Mouse (Mus musculus) lung, adult 2 months (tissue): ENCODE measurements around the gene Angptl4. TPM values are rescaled to one million over a fixed set of nuclear protein-coding genes. Genes with fewer than 3 reads are reported as not detected.
"Not testable (repeated sequence)": the region's sequence is repeated elsewhere in the genome, so short reads cannot be mapped to it uniquely, and the experiment has no call there.

Experiments used
- DNase-seq: peaks from one replicate; pipeline ENCODE4 v3.0.0; 2022
- H3K4me1 ChIP-seq: fragments of 200-500 bp; 2 replicates; pipeline ENCODE4 v1.6.1; 2011; ENCODE audit warnings: low read length; ENCODE audit not compliant: control insufficient read depth, insufficient read depth
- H3K4me3 ChIP-seq: fragments of 200-500 bp; replicated peaks from 2 replicates; pipeline ENCODE3; 2011; ENCODE audit warnings: low read depth, mild to moderate bottlenecking, control low read depth, low read length; ENCODE audit errors: extremely low read depth
- CTCF ChIP-seq: fragments of 200-500 bp; IDR thresholded peaks from 2 replicates; pipeline ENCODE4 v1.5.1; 2011; ENCODE audit warnings: mild to moderate bottlenecking, low read length, control low read depth; ENCODE audit not compliant: insufficient read depth
- POLR2A ChIP-seq: fragments of 200-500 bp; IDR thresholded peaks from 2 replicates; pipeline ENCODE4 v1.6.1; 2011; ENCODE audit warnings: low read depth, mild to moderate bottlenecking, control low read depth, low read length, borderline replicate concordance; ENCODE audit errors: extremely low read depth
- WGBS: fragments of 180-500 bp; shearing (Covaris S2); methylation state at CpG from one replicate; pipeline ENCODE4 v1.1.7; 2018; 5-methylcytosine and 5-hydroxymethylcytosine counted together
- polyA plus RNA-seq: library from polyadenylated mRNA; depleted of rRNA; stranded (reverse); fragments of >200 nt; gene quantifications from 2 replicates; pipeline ENCODE4 v1.2.3, GENCODE M21; 2012; rRNA removed

Gene Angptl4
- 34.6 and 87.6 TPM in 2 replicates for polyA plus RNA-seq

GRCm38 (mm10) chr17:33781124-33781977, at the start of gene Angptl4:
Gene Angptl4 (minus strand): TSS chr17:33781830.
- peak; percentile 71 for DNase-seq
- WGBS: 1% methylated on average over 50 of the region's 50 CpGs
- Histone ChIP-seq H3K4me1 (peaks cover 22% of the 10 kb centered on the region), H3K4me3 (peak within 1 kb of the TSS; percentile 69)
- TF ChIP-seq CTCF (no peak), POLR2A (peak; percentile 67)

- 75% methylated on average over 10 of the region's 10 CpGs for WGBS
- DNase-seq: no peak
- Histone ChIP-seq H3K4me3 (no peak overlapping the region), H3K4me1 (peaks cover 7% of the 10 kb centered on the region)
- TF ChIP-seq POLR2A: no peak
- TF ChIP-seq CTCF: no peak
Measured at GRCm38 (mm10) chr17:33829561-33829960, 47.9 kb upstream of the Angptl4 start.

GRCm38 (mm10) chr17:33828892-33829291, 47.3 kb upstream of the Angptl4 start:
- H3K4me1 ChIP-seq: peaks cover 7% of the 10 kb centered on the region
- no peak overlapping the region for H3K4me3 ChIP-seq
- WGBS: 12% methylated on average over 2 of the region's 2 CpGs
- DNase-seq: peak; percentile 63
- TF ChIP-seq POLR2A: no peak
- no peak for TF ChIP-seq CTCF

- peaks cover 15% of the 10 kb centered on the region for H3K4me1 ChIP-seq
- 1% methylated on average over 3 of the region's 3 CpGs for WGBS
- TF ChIP-seq POLR2A: no peak
- peak; percentile 71 for TF ChIP-seq CTCF
- peak; percentile 62 for DNase-seq
- H3K4me3 ChIP-seq: no peak overlapping the region
Measured at GRCm38 (mm10) chr17:33826850-33827249, 45.2 kb upstream of the Angptl4 start.

- DNase-seq: no peak
- H3K4me3 ChIP-seq: no peak overlapping the region
- H3K4me1 ChIP-seq: peaks cover 15% of the 10 kb centered on the region
- no peak for TF ChIP-seq CTCF
- no peak for TF ChIP-seq POLR2A
- 81% methylated on average over 8 of the region's 8 CpGs for WGBS
Measured at GRCm38 (mm10) chr17:33825462-33825861, 43.8 kb upstream of the Angptl4 start.

GRCm38 (mm10) chr17:33824997-33825330, 43.3 kb upstream of the Angptl4 start:
- not testable (repeated sequence) for DNase-seq
- H3K4me1 ChIP-seq: peaks cover 15% of the 10 kb centered on the region
- peak overlapping the region; percentile 95 for H3K4me3 ChIP-seq
- 4% methylated on average over 6 of the region's 6 CpGs for WGBS

- Histone ChIP-seq H3K4me3 (peak within 1 kb of the TSS; percentile 96), H3K4me1 (peaks cover 15% of the 10 kb centered on the region)
- TF ChIP-seq POLR2A (peak; percentile 97), CTCF (no peak)
- DNase-seq: peak; percentile 99
- under 1% methylated on average over 51 of the region's 51 CpGs for WGBS
Measured at GRCm38 (mm10) chr17:33824084-33824996, 42.7 kb upstream of the Angptl4 start, which contains the start of the genes Rps28 and Ndufa7. Gene Rps28 (minus strand): TSS chr17:33824562. Gene Ndufa7 (plus strand): TSS chr17:33824572.

- 51% methylated on average over 8 of the region's 8 CpGs for WGBS
- DNase-seq: not testable (repeated sequence)
- H3K4me1 ChIP-seq: peaks cover 14% of the 10 kb centered on the region
- H3K4me3 ChIP-seq: peak overlapping the region; percentile 52
Measured at GRCm38 (mm10) chr17:33823171-33823570, 41.5 kb upstream of the Angptl4 start.

- Histone ChIP-seq H3K4me1 (peaks cover 17% of the 10 kb centered on the region), H3K4me3 (no peak overlapping the region)
- 69% methylated on average over 1 of the region's 1 CpGs for WGBS
- no peak for DNase-seq
- no peak for TF ChIP-seq POLR2A
- TF ChIP-seq CTCF: no peak
Measured at GRCm38 (mm10) chr17:33822436-33822959, 40.9 kb upstream of the Angptl4 start.
